Mouse (Mus musculus): ENCODE results near the gene Atp6ap2. TPM values are rescaled to one million over a fixed set of nuclear protein-coding genes. Genes with fewer than 3 reads are reported as not detected.
"Not testable (repeated sequence)": the region's sequence is repeated elsewhere in the genome, so short reads cannot be mapped to it uniquely, and the experiment has no call there.

Atp6ap2 gene
- total and polyA plus RNA-seq, 2 experiments = 9.8 to 29.8 TPM

DNA sequence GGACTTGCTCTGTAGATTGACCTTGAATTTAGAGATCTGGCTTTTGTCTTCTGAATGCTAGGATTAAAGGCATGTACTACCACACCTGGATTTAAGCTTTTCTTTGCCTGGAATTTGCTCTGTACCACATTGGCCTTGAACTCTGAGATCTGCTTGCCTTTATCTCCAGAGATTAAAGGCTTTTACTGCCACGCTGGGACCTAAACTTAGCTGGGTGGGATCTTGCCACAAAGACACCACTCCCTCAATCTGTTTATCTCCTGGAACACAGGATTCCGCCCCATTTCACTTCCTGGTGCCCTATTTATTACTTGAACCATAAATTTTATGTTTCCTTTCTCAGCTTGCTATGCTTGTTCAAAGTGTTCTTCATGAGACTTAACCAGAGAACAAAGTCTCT is 23.6 kb downstream of the Atp6ap2 start:
- 79% methylated on average over 2 of the region's 2 CpGs for WGBS
- Histone ChIP-seq H3K36me3 (ENCODE audit: control insufficient read depth, insufficient read depth, low read length) (peaks cover 7% of the 10 kb centered on the region), H3K79me2 (ENCODE audit: control insufficient read depth, insufficient read depth, low read length) (no peaks in the 10 kb centered on the region), H3K9ac (ENCODE audit: low read depth, low read length) (no peak overlapping the region), H3K4me3 (ENCODE audit: insufficient read depth, low read depth, low read length) (no peak overlapping the region), H3K27ac (replicated peaks; ENCODE audit: insufficient read depth, low read depth, low read length) (no peak overlapping the region), H3K27me3 (ENCODE audit: control insufficient read depth, insufficient read depth, low read length) (no peaks in the 10 kb centered on the region), H3K4me1 (ENCODE audit: control insufficient read depth, insufficient read depth, low read length) (no peaks in the 10 kb centered on the region)
- no peak for DNase-seq (ENCODE audit: extremely low read depth, low read depth, low spot score)
- no peak for TF ChIP-seq CTCF (IDR thresholded peaks at IDR 0.05; ENCODE audit: low read depth, low read length)
- no peak for TF ChIP-seq POLR2A (IDR thresholded peaks at IDR 0.05; ENCODE audit: extremely low read depth, insufficient read depth, low read length)

DNA sequence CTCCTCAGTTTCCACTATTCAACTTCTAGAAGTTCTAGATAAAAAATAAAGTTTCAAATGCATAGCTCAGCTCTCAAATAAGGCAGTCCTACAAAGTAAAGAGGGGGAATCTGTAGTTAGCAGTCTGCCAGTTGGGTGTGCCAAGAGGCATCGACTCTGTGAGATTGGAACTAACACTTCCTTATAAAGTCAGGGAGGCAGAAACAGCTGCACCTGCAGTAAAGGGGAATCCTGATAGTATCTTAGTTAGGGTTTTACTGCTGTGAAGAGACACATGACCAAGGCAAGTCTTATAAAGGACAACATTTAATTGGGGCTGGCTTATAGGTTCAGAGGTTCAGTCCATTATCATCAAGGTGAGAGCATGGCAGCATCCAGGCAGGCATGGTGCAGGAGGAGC is 24.8 kb downstream of the Atp6ap2 start:
- not testable (repeated sequence) for H3K4me3 ChIP-seq (ENCODE audit: insufficient read depth, low read depth, low read length); DNase-seq (ENCODE audit: extremely low read depth, low read depth, low spot score); H3K79me2 ChIP-seq (ENCODE audit: control insufficient read depth, insufficient read depth, low read length); H3K36me3 ChIP-seq (ENCODE audit: control insufficient read depth, insufficient read depth, low read length); H3K27me3 ChIP-seq (ENCODE audit: control insufficient read depth, insufficient read depth, low read length); H3K27ac ChIP-seq (replicated peaks; ENCODE audit: insufficient read depth, low read depth, low read length); H3K9ac ChIP-seq (ENCODE audit: low read depth, low read length); H3K4me1 ChIP-seq (ENCODE audit: control insufficient read depth, insufficient read depth, low read length)
- WGBS = 95% methylated on average over 1 of the region's 1 CpGs

DNA sequence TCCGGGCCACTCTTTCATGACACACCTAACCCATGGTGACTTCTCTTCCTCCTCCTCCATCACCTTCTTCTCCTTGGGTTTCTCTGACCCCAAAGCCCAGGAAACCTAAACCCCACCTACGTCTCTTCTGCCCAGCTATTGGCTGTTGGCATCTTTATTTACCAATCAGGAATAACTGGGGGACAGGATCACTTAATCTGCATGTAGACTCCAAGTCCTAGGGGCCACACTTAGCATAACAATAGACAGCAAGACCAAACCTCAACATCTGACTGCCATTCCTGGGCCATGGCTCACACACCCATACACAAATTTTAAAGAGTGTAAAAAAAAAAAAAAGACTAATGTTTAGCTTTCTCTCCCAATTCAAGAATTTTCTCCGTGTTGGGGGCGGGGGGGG is 37.5 kb downstream of the Atp6ap2 start:
- Histone ChIP-seq H3K27ac (replicated peaks; ENCODE audit: insufficient read depth, low read depth, low read length) (no peak overlapping the region), H3K36me3 (ENCODE audit: control insufficient read depth, insufficient read depth, low read length) (no peaks in the 10 kb centered on the region), H3K4me1 (ENCODE audit: control insufficient read depth, insufficient read depth, low read length) (no peaks in the 10 kb centered on the region), H3K27me3 (ENCODE audit: control insufficient read depth, insufficient read depth, low read length) (no peaks in the 10 kb centered on the region), H3K4me3 (ENCODE audit: insufficient read depth, low read depth, low read length) (no peak overlapping the region), H3K79me2 (ENCODE audit: control insufficient read depth, insufficient read depth, low read length) (no peaks in the 10 kb centered on the region), H3K9ac (ENCODE audit: low read depth, low read length) (no peak overlapping the region)
- no peak for DNase-seq (ENCODE audit: extremely low read depth, low read depth, low spot score)
- WGBS = 69% methylated on average over 4 of the region's 4 CpGs
- TF ChIP-seq POLR2A (IDR thresholded peaks at IDR 0.05; ENCODE audit: extremely low read depth, insufficient read depth, low read length) (no peak), CTCF (IDR thresholded peaks at IDR 0.05; ENCODE audit: low read depth, low read length) (no peak)

DNA sequence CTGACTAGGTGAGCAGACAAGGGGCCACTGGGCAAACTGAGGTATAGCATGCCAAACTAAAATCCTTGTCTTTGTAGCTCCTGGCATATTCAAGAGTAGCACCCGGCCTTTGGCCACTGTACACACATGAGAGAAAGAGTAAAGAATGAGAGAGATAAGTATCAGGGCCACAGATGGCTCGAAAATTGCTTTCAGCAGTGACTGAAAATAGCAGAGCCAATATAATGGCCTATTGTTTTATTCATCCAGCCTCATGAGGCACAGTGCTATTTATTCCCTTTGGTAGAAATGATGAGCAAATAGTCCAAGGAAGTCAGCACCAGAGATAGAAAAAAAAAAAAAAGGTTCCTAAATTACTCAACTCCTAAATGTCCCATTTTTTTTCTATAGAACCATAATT is 57.4 kb downstream of the Atp6ap2 start:
- no peaks in the 10 kb centered on the region for H3K36me3 ChIP-seq (ENCODE audit: control insufficient read depth, insufficient read depth, low read length)

DNA sequence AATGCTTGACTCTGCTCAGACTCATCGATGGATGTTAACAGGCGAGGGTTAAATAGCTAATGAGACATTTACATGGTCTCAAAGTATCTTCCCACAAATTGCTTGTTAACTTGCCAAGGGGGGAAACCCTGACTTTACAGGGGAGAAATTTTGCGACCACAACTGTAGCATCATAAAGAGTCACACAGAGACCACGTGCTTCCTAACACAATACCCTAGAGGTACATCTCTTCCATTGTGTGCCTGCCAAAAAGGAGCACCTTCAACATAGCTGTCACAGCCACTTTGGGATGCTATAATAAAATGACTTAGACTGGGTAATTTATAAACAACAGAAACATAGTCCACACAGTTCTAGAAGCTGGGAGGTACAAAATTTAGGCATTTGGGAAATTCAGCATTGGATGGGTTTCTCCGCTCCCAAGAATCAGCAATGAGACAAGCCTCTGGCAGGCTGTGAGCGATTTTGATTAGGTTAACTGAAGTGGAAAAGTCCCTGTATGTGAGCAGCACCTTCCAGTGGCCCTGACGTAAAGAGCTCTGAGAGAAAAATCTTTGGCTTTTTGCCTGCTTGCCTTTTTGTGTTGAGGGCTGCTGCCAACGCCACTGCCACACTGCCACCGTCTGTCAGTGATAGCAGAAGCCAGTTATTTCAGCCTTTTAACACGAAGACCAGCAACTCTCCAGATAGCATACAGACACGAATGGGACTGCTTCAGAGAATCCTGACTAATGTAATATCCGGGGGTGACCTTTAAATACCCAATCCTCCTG is 58.1 kb downstream of the Atp6ap2 start:
- Histone ChIP-seq H3K4me3 (ENCODE audit: insufficient read depth, low read depth, low read length) (no peak overlapping the region), H3K79me2 (ENCODE audit: control insufficient read depth, insufficient read depth, low read length) (no peaks in the 10 kb centered on the region), H3K27ac (replicated peaks; ENCODE audit: insufficient read depth, low read depth, low read length) (no peak overlapping the region), H3K9ac (ENCODE audit: low read depth, low read length) (no peak overlapping the region), H3K36me3 (ENCODE audit: control insufficient read depth, insufficient read depth, low read length) (no peaks in the 10 kb centered on the region), H3K4me1 (ENCODE audit: control insufficient read depth, insufficient read depth, low read length) (no peaks in the 10 kb centered on the region), H3K27me3 (ENCODE audit: control insufficient read depth, insufficient read depth, low read length) (no peaks in the 10 kb centered on the region)
- TF ChIP-seq CTCF (IDR thresholded peaks at IDR 0.05; ENCODE audit: low read depth, low read length) (no peak), POLR2A (IDR thresholded peaks at IDR 0.05; ENCODE audit: extremely low read depth, insufficient read depth, low read length) (no peak)
- 65% methylated on average over 12 of the region's 12 CpGs for WGBS
- no peak for DNase-seq (ENCODE audit: extremely low read depth, low read depth, low spot score)

More for the DNA sequence above, 57.4 kb downstream of the Atp6ap2 start:
- H3K27me3 ChIP-seq (ENCODE audit: control insufficient read depth, insufficient read depth, low read length) = no peaks in the 10 kb centered on the region
- H3K9ac ChIP-seq (ENCODE audit: low read depth, low read length) = no peak overlapping the region
- no peak overlapping the region for H3K4me3 ChIP-seq (ENCODE audit: insufficient read depth, low read depth, low read length)
- TF ChIP-seq CTCF (IDR thresholded peaks at IDR 0.05; ENCODE audit: low read depth, low read length) (no peak), POLR2A (IDR thresholded peaks at IDR 0.05; ENCODE audit: extremely low read depth, insufficient read depth, low read length) (no peak)
- DNase-seq (ENCODE audit: extremely low read depth, low read depth, low spot score) = no peak
- no peaks in the 10 kb centered on the region for H3K4me1 ChIP-seq (ENCODE audit: control insufficient read depth, insufficient read depth, low read length)
- WGBS = 29% methylated on average over 2 of the region's 2 CpGs
- no peaks in the 10 kb centered on the region for H3K79me2 ChIP-seq (ENCODE audit: control insufficient read depth, insufficient read depth, low read length)
- no peak overlapping the region for H3K27ac ChIP-seq (replicated peaks; ENCODE audit: insufficient read depth, low read depth, low read length)

DNA sequence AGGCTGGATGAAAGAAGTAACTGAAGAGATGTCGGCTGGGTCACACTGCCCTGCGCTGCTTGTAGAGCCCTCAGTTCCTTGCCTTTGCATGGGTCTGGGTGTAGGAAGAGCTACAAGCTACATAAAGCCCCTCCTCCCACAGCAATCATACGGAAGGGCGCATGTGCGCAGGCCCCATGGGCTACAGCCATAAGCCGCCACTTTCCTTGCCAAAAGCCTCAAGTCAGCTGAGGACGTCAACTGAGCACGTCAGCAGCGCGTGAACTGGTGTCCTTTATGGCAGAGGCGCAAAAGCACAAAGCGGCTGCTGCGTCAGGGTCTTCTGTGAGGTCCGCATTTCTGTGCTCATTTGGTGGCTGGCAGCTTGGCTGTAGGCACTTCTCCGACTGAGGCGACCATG is 64.3 kb downstream of the Atp6ap2 start:
- Histone ChIP-seq H3K27me3 (ENCODE audit: control insufficient read depth, insufficient read depth, low read length) (no peaks in the 10 kb centered on the region), H3K4me3 (ENCODE audit: insufficient read depth, low read depth, low read length) (no peak overlapping the region), H3K9ac (ENCODE audit: low read depth, low read length) (no peak overlapping the region), H3K27ac (replicated peaks; ENCODE audit: insufficient read depth, low read depth, low read length) (no peak overlapping the region), H3K36me3 (ENCODE audit: control insufficient read depth, insufficient read depth, low read length) (peaks cover 2% of the 10 kb centered on the region; the same call in 1 of the 2 replicates), H3K4me1 (ENCODE audit: control insufficient read depth, insufficient read depth, low read length) (no peaks in the 10 kb centered on the region), H3K79me2 (ENCODE audit: control insufficient read depth, insufficient read depth, low read length) (no peaks in the 10 kb centered on the region)
- no peak for DNase-seq (ENCODE audit: extremely low read depth, low read depth, low spot score)
- TF ChIP-seq POLR2A (IDR thresholded peaks at IDR 0.05; ENCODE audit: extremely low read depth, insufficient read depth, low read length) = no peak
- TF ChIP-seq CTCF (IDR thresholded peaks at IDR 0.05; ENCODE audit: low read depth, low read length) = no peak
- 98% methylated on average over 16 of the region's 16 CpGs for WGBS
